Mouse (Mus musculus) frontal cortex, adult 2 months (tissue): ENCODE data around the gene Srbd1. TPM values are rescaled to one million over a fixed set of nuclear protein-coding genes. Genes with fewer than 3 reads are reported as not detected.

Experiments used
- DNase-seq, 2 experiments: peaks; one replicate each; pipeline ENCODE4 v3.0.0; 2022; ENCODE audit warnings: low spot score in 1 of 2; ENCODE audit errors: extremely low spot score in 1 of 2
- polyA plus RNA-seq: library from polyadenylated mRNA; depleted of rRNA; stranded (reverse); fragments of >200 nt; gene quantifications from 2 replicates; pipeline ENCODE4 v1.2.3, GENCODE M21; 2012; rRNA removed

Srbd1 gene
- 7.1 and 8.2 TPM in 2 replicates for polyA plus RNA-seq

DNA sequence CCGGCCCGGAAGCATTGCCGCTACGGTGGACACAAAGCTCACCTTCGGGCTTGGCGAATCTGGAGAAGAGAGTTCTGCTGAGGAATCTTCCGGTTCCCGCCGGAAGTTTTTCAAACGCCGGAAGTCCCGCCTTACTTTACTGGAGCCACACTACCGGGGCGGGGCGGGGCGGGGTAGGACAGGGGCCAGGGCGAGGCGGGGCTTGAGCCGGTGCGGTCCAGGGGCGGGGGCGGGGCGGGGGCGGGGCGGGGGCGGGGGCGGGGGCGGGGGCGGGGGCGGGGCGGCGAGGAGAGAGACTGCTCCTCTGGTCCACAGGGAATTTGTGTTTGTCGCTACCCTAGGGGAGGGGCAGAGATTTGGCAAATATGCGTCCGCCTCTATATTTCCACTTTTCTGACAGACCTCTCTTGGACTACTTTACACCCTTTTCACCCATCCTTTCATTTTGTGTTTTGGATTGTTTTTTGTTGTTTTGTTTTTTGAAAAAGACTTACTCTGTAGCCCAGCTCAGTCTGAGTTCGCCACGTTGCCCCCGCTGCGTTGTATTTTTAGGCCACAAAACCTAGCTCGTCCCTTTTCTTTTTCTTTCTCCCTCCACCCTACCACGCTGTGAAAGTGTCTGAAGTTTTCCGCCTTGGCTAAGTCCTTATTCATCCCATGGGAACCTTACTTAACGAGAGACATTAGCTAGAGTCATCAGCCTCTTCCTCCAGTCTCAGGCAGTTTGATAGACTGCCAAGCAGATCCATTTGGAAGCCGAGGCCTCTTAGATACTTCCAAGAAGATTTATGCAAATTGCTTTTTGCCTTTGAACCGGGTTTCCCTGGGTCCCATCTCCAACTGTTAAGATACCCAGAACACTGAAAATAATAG is at the start of gene Srbd1:
Gene Srbd1, minus strand, starts transcription at position 97 of the 873 bp plus-strand sequence.
- DNase-seq = peak; percentile 69 to 95

GRCm38 (mm10) chr17:86193979-86194378 is 49.0 kb upstream of the Srbd1 start:
- DNase-seq = no peak

- DNase-seq = no peak
Measured at GRCm38 (mm10) chr17:86187777-86188176, 42.8 kb upstream of the Srbd1 start.

DNA sequence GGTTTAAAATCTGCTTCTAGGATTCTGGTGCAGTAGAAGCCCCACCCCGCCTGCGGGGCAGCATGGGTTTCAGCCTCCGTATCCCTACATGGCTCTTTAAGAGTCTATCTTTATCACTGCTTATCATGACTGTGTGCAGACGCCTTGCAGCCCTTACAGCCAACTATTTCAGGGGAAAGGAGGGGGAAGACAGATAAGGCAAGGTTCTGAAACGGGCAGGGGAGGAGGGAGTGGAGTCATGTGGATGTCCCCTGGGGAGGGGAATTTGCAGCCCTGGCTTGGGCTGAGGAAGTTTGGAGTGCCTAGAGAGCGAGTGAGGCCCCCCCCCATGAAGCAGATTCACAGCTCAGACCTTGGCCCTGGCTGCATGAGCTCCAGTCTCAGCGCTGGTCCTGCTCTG is 40.6 kb upstream of the Srbd1 start:
- DNase-seq = peak in 1 of 2 experiments; percentile 55

- no peak for DNase-seq
Measured at GRCm38 (mm10) chr17:86184552-86185209, 39.7 kb upstream of the Srbd1 start.

- DNase-seq = no peak
Measured at GRCm38 (mm10) chr17:86183788-86184187, 38.8 kb upstream of the Srbd1 start.

DNA sequence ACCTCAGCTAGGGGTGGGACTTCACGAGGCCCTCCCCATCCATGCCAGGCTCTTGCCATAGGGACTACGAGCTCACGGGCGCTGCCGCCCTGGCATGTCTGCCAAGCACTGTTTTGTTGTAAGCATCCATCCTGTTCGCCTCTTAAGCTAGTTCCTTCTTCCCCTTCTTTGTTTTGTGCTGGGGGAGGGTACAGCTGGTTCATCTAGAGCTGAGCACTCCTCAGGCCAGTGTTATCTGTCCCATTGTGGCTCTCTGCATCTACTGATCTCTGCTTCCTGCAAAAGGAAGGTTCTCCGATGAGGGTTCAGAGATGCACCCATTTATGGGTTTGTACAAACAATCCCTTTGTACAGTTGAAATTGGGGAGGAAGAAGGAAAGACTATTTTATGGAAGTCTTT is 31.7 kb upstream of the Srbd1 start:
- no peak for DNase-seq

GRCm38 (mm10) chr17:86175516-86175915 is 30.5 kb upstream of the Srbd1 start:
- DNase-seq = no peak

GRCm38 (mm10) chr17:86170164-86170958 is 25.4 kb upstream of the Srbd1 start:
- no peak for DNase-seq

GRCm38 (mm10) chr17:86169092-86169491 is 24.1 kb upstream of the Srbd1 start:
- DNase-seq = peak in 1 of 2 experiments; percentile 49

DNA sequence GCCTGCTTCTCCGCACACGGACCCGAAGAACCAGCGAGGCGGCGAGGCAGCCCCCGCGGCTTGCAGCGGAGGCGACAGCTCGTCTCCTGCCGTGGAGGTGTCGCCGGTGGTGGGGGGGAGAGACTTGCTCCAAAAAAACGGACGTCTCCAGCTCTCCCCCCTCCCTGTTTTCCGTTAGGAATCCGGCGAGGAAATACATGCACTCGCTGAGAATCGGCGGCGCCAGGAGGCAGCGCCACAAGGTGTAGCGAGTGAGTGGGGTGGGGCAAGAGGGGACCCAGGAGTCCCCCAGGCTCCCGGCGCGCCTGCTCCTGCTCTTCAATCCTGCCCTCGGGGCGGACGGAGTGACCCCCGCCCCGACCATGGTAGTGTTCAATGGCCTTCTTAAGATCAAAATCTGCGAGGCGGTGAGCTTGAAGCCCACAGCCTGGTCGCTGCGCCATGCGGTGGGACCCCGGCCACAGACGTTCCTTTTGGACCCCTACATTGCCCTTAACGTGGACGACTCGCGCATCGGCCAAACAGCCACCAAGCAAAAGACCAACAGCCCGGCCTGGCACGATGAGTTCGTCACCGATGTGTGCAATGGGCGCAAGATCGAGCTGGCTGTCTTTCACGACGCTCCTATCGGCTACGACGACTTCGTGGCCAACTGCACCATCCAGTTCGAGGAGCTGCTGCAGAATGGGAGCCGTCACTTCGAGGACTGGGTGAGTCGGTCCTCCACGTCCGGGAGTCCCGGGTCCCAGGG is 23.4 kb upstream of the Srbd1 start:
- DNase-seq = peak in 1 of 2 experiments; percentile 50

DNA sequence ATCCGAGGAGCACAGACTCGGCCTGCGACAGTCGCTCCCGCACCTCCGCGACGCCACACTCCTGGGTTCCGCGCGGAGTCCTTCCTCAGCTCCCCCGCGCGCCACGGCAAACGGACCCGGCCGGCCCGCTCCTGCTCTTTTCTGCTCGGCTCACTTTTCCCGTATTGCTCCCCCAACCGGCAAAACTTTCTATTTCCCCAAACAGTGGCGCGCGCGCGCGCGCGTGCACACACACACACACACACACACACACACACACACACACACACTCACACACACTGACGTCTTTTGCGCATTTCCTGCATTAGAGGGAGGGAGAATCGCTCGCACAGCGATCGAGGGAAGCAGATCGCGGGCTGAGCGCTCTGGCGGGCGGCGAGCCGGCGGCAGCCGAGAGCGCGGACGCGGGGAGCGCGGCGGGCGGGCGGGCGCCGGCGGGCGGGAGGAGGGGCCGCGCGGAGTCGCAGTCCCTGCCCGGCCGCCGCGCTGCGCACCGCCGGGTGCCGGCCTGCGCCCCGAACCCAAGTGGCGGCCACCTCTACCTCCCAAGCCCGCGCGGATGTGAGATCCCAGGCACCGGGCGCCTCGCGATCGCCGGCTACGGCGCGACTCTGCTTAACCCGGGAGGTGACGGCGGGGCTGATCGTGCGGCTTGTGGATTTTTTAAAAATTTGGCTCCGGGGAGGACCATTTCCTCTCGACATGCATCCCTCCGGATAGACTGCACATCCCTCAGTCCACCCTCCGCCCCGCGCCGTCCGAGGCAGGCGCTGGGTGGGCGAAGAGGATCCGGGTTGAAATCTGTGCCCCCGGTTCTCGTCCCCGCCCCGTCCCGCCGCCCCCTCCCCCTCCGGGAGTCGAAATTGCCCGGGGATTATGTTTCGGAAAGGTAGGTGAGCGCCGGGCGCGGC is 22.6 kb upstream of the Srbd1 start, which contains the start of gene Prkce:
Gene Prkce, plus strand, starts transcription at position 466 of the 911 bp plus-strand sequence.
- peak; percentile 53 to 80 for DNase-seq

- peak in 1 of 2 experiments; percentile 71 for DNase-seq
Measured at GRCm38 (mm10) chr17:86166567-86167319, 21.8 kb upstream of the Srbd1 start.

DNA sequence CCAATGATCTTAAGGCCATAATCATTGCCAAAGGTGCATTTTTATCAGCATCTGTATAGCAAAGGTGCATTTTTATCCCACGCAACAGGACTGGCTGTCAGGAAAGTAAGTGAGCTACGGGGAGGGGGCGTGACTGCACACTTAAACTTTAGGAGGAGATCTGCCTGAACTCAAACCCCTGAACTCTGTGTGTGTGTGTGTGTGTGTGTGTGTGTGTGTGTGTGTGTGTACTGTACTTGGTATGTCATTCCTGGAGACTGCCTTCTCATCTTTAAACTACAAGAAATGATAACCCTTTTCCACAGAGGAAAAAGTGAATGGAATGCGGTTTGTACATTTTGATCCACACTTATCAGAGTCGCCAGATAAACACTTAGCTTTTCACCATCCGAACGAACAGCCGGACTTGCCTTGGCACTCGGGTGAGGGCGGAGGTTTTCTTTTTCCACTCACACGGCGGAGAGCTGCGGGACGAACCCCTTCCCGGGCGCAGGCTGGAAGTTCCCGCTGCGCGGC is 21.1 kb upstream of the Srbd1 start:
- DNase-seq = no peak

GRCm38 (mm10) chr17:86164416-86164815 is 19.4 kb upstream of the Srbd1 start:
- DNase-seq = no peak

DNA sequence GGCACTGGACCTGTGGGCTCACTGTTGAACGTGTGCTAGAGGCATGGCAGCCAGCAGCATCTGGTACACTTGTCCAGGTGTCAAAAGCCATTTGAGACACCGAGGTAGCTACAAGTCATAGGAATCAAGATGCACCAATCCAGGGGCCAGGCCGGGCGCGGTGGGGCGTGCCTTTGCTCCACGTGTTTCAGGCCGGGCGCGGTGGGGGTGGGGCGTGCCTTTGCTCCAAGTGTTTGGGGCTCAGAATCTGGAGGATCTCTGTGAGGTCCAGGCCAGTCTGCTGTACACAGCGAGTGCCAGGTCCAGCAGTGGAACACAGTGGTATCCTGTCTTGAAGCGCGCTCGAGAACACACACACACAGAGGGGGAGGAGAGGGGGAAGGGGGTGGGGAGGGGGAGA is 17.7 kb upstream of the Srbd1 start:
- no peak for DNase-seq

DNA sequence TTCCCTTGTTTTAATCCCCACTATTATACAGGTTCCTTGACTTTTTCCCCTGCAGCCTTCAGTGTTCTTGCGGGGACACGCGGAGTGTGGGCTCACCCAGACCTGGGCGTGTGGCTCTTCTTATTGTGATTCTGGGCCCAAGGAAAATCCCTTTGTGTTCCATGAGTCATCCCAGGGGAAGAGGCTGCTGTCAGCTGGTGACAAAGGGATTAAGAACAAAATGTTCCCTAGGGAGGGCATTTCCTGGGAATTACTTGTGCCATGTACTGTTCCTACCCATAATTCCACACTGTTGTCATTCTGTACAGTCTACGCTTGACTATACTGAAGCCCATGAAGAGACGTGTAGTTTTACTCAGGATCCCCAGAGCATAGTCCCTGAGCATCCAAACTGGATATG is 12.0 kb upstream of the Srbd1 start:
- no peak for DNase-seq

DNA sequence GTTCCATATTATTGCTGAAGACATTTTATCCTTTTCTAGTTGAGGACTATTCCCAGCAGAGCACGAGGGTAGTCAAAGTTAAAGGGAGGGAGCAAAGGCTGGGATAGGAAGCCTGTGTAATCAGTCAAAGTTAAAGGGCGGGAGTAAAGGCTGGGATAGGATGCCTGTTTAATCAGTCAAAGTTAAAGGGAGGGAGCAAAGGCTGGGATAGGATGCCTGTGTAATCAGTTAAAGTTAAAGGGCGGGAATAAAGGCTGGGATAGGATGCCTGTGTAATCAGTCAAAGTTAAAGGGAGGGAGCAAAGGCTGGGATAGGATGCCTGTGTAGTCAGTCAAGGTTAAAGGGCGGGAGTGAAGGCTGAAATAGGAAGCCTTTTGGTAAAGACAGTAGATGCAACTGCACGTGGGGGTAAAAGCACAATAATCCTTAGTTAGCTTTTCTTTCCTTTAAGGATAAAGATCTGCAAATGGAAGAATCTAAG is 5.9 kb upstream of the Srbd1 start:
- peak; percentile 76 to 82 for DNase-seq
